ENCODE assay signal across 25 mouse cellular contexts in genomic region chr1:106752013-106752412, GRCm38 (mm10). TPM values are rescaled to one million over a fixed set of nuclear protein-coding genes. Genes with fewer than 3 reads are reported as not detected.
DNase-seq lines count a peak whose midpoint lies in the region; ATAC-seq and TF ChIP-seq lines count a peak whose summit lies in the region.
"Had no signal": no experiment of that assay in that cellular context is flagged by ENCODE, and none has a peak within 500 bp of the region (broad histone marks: within the 10 kb centered on the region; RNA-seq: fewer than 3 reads in every experiment).

No protein-coding gene starts in this region.

- no peak for TF ChIP-seq POLR2A in heart, adult 2 months (IDR thresholded peaks at IDR 0.05; ENCODE audit: insufficient read depth, low read depth, low read length)

- no peak overlapping the region for H3K4me2 ChIP-seq in stomach, postnatal 0 days (replicated peaks; ENCODE audit: low read depth)
- H3K4me2 ChIP-seq: forebrain, embryonic 12.5 days; heart, embryonic 13.5 days; midbrain, embryonic 15.5 days had no signal

- no peaks in the 10 kb centered on the region for H3K27me3 ChIP-seq in heart, adult 2 months (ENCODE audit: control insufficient read depth, insufficient read depth, low read length)
- no peaks in the 10 kb centered on the region for H3K27me3 ChIP-seq in stomach, postnatal 0 days (ENCODE audit: control insufficient read depth, insufficient read depth, low read length)
- H3K27me3 ChIP-seq: forebrain, embryonic 12.5 days; heart, embryonic 13.5 days; midbrain, embryonic 15.5 days had no signal

- intact Hi-C loops in heart, adult 2 months (cut with DNase I), result no loop called here

- TF ChIP-seq CTCF in heart, adult 2 months (IDR thresholded peaks at IDR 0.05), result no peak
- TF ChIP-seq CTCF in stomach, postnatal 0 days (IDR thresholded peaks at IDR 0.05; ENCODE audit: low read depth), result no peak

- H3K9ac ChIP-seq in heart, adult 2 months (ENCODE audit: low read depth, low read length), result no peak overlapping the region
- H3K9ac ChIP-seq in stomach, postnatal 0 days (ENCODE audit: low read length), result no peak overlapping the region
- H3K9ac ChIP-seq: forebrain, embryonic 12.5 days; forebrain, postnatal 0 days; heart, embryonic 13.5 days; midbrain, embryonic 15.5 days had no signal

- H3K79me2 ChIP-seq in heart, adult 2 months (replicated peaks; ENCODE audit: control insufficient read depth, insufficient read depth, low read length), result 0 out of 2 replicates have a peak, but pooled peaks cover 3% of the 10 kb centered on the region

- peak; percentile 45 for ATAC-seq in stomach, postnatal 0 days (ENCODE audit: low FRiP score, low TSS enrichment)
- no peak for ATAC-seq in monocyte, adult 5-6 weeks (replicated peaks; ENCODE audit: insufficient number of reproducible peaks, low FRiP score, low TSS enrichment, poor library complexity, severe bottlenecking)
- ATAC-seq: forebrain, postnatal 0 days; hindbrain, embryonic 16.5 days; midbrain, embryonic 15.5 days had no signal

- WGBS in heart, adult 2 months, result 50% methylated on average over 5 of the region's 5 CpGs
- 80% methylated on average over 5 of the region's 5 CpGs for WGBS in stomach, postnatal 0 days

- H3K36me3 ChIP-seq in heart, adult 2 months (ENCODE audit: control insufficient read depth, insufficient read depth, low read length), result peaks cover 9% of the 10 kb centered on the region; the same call in 1 of the 2 replicates
- peaks cover 11% of the 10 kb centered on the region for H3K36me3 ChIP-seq in stomach, postnatal 0 days (ENCODE audit: control insufficient read depth, insufficient read depth, low read length)

- H3K4me3 ChIP-seq in heart, adult 2 months, result no peak overlapping the region
- no peak overlapping the region for H3K4me3 ChIP-seq in stomach, postnatal 0 days (ENCODE audit: low read depth, low read length)
- H3K4me3 ChIP-seq: erythroblast, embryonic 14.5 days; forebrain, embryonic 12.5 days; heart, embryonic 13.5 days; midbrain, embryonic 15.5 days had no signal

- H3K27ac ChIP-seq in heart, adult 2 months, result no peak overlapping the region
- H3K27ac ChIP-seq in stomach, postnatal 0 days (replicated peaks), result no peak overlapping the region
- H3K27ac ChIP-seq: forebrain, embryonic 12.5 days; heart, embryonic 13.5 days; macrophage; midbrain, embryonic 15.5 days had no signal

- DNase-seq in heart, adult 2 months, result peak in 1 of 2 experiments; percentile 11
- no peak for DNase-seq in heart, postnatal 4 days
- DNase-seq in right cerebral cortex, postnatal 10 days (ENCODE audit: low spot score in 2 of 2), result peak; percentile 1 to 14
- no peak for DNase-seq in right cerebral cortex, adult 18-20 months
- peak; percentile 48 for DNase-seq in lung, postnatal 25 days (ENCODE audit: low spot score)
- DNase-seq in stomach, postnatal 0 days (ENCODE audit: low spot score), result peak; percentile 8
- DNase-seq in adrenal gland, postnatal 25 days, result no peak
- DNase-seq: adrenal gland, postnatal 14 days; cerebellum, adult 18-20 months; cerebellum, postnatal 10 days; forebrain, postnatal 0 days; heart, postnatal 10 days; kidney, adult 11 months; kidney, postnatal 14 days; layer of hippocampus, adult 9-11 months; liver; thymus, adult 18-20 months; thymus, postnatal 36 days had no signal

- peaks cover 6% of the 10 kb centered on the region for H3K4me1 ChIP-seq in heart, adult 2 months (ENCODE audit: control insufficient read depth, insufficient read depth, low read length)
- no peaks in the 10 kb centered on the region for H3K4me1 ChIP-seq in stomach, postnatal 0 days (replicated peaks; ENCODE audit: control insufficient read depth, insufficient read depth)
- H3K4me1 ChIP-seq: forebrain, embryonic 12.5 days; midbrain, embryonic 15.5 days had no signal

- 0 out of 2 replicates have a peak, but pooled peaks have one; percentile 15 for TF ChIP-seq EP300 in heart, adult 2 months (IDR thresholded peaks at IDR 0.05; ENCODE audit: insufficient read depth, low read depth, low read length)
- no peak for TF ChIP-seq EP300 in stomach, postnatal 0 days (optimal IDR thresholded peaks at IDR 0.05)

- no peaks in the 10 kb centered on the region for H3K9me3 ChIP-seq in stomach, postnatal 0 days (ENCODE audit: control insufficient read depth, low read length)
- H3K9me3 ChIP-seq: forebrain, embryonic 12.5 days; heart, embryonic 13.5 days; midbrain, embryonic 15.5 days had no signal

RNA-seq across cellular contexts. Expression of gene Kdsr, which starts 7.5 kb away (rescaled TPM):
- 1 to 10 TPM; 5.9 to 6.2 TPM for total RNA-seq in heart, adult 2 months (2021)
- 2.6 and 3.1 TPM in 2 replicates for polyA plus RNA-seq in heart, adult 2 months (2012; rRNA removed)
- 1 to 10 TPM; 7.8 to 9.7 TPM for total RNA-seq in heart, postnatal 4 days (2021)
- 18.3 and 18.9 TPM in 2 replicates for polyA plus RNA-seq in stomach, postnatal 0 days (2015; fragmentation: Nextera tagmentation; extraction: Ambion mirVana)
- total RNA-seq in monocyte, adult 5-6 weeks (2017), result 16.3 to 26.0 TPM (median 25.0 TPM) in 3 replicates
- total RNA-seq in adrenal gland, postnatal 25 days (2021), result 31.1 and 52.3 TPM in 2 replicates

RNA-seq across cellular contexts. Expression of gene Bcl2, which starts 37.9 kb away (rescaled TPM):
- 1 to 10 TPM; 3.5 to 5.0 TPM for total RNA-seq in heart, adult 2 months (2021)
- 1.3 and 1.9 TPM in 2 replicates for polyA plus RNA-seq in heart, adult 2 months (2012; rRNA removed)
- 10 to 100 TPM; 13.6 to 16.0 TPM for total RNA-seq in heart, postnatal 4 days (2021)
- 5.6 and 6.2 TPM in 2 replicates for polyA plus RNA-seq in stomach, postnatal 0 days (2015; fragmentation: Nextera tagmentation; extraction: Ambion mirVana)
- 64.9 to 109 TPM (median 65.0 TPM) in 3 replicates for total RNA-seq in monocyte, adult 5-6 weeks (2017)
- 5.4 and 5.7 TPM in 2 replicates for total RNA-seq in adrenal gland, postnatal 25 days (2021)
- polyA plus RNA-seq: erythroblast, embryonic 14.5 days had no signal

RNA-seq across cellular contexts. Expression of gene Vps4b, which starts 44.5 kb away (rescaled TPM):
- total RNA-seq in heart, adult 2 months (2021), result 10 to 100 TPM; 29.8 to 30.1 TPM
- polyA plus RNA-seq in heart, adult 2 months (2012; rRNA removed), result 5.9 and 10.4 TPM in 2 replicates
- 10 to 100 TPM; 52.6 to 58.4 TPM for total RNA-seq in heart, postnatal 4 days (2021)
- 67.6 and 70.9 TPM in 2 replicates for polyA plus RNA-seq in stomach, postnatal 0 days (2015; fragmentation: Nextera tagmentation; extraction: Ambion mirVana)
- 173 to 207 TPM (median 181 TPM) in 3 replicates for total RNA-seq in monocyte, adult 5-6 weeks (2017)
- 110 and 111 TPM in 2 replicates for total RNA-seq in adrenal gland, postnatal 25 days (2021)

Comparison
In these comparisons a context has a peak if more than half of its experiments do, and no peak if none do; other contexts are left out.
1. DNase-seq: peak in right cerebral cortex, postnatal 10 days (2 of 2), lung, postnatal 25 days (single experiment) and stomach, postnatal 0 days (single experiment); none in heart, postnatal 4 days (single experiment), right cerebral cortex, adult 18-20 months (single experiment) and adrenal gland, postnatal 25 days (single experiment).